Mouse (Mus musculus): ENCODE measurements around the gene Faim2. TPM values are rescaled to one million over a fixed set of nuclear protein-coding genes. Genes with fewer than 3 reads are reported as not detected.

Gene Faim2
- total RNA-seq, 1 experiment, result 0.89 TPM

- in situ Hi-C loops (cut with MboI; ENCODE audit: low sequenced_read_pairs in 2 of 2, unreplicated experiment in 2 of 2), result no loop called here
- TF ChIP-seq ZC3H11A (IDR thresholded peaks at IDR 0.05; ENCODE audit: borderline replicate concordance, low read depth, low read length) (peak; percentile 47; the same call in 1 of the 2 replicates), HCFC1 (IDR thresholded peaks at IDR 0.05; ENCODE audit: borderline replicate concordance, insufficient read depth, low read length) (no peak)
- peaks cover 3 to 7% of the 10 kb centered on the region in 2 experiments; a peak in 3 of 4 replicates for H3K4me1 ChIP-seq (ENCODE audit: control insufficient read depth in 2 of 2, insufficient read depth in 2 of 2, low read length in 2 of 2, poor library complexity in 1 of 2)
- H3K9ac ChIP-seq (ENCODE audit: insufficient read depth, low read depth, low read length, poor library complexity, severe bottlenecking), result no peak overlapping the region
- H3K9me3 ChIP-seq (ENCODE audit: control insufficient read depth, insufficient read depth, low read depth, low read length), result no peaks in the 10 kb centered on the region
- DNase-seq (ENCODE audit: low read depth, low spot score), result peak; percentile 83
- no peak overlapping the region for H3K4me3 ChIP-seq (ENCODE audit: insufficient read depth in 1 of 2, low read depth in 1 of 2, low read length in 2 of 2, poor library complexity in 1 of 2, severe bottlenecking in 1 of 2)
- no peak overlapping the region for H3K27ac ChIP-seq (ENCODE audit: insufficient read depth, low read depth, low read length, poor library complexity, severe bottlenecking)
- H3K36me3 ChIP-seq (ENCODE audit: control insufficient read depth, insufficient read depth, low read length, poor library complexity, severe bottlenecking), result no peaks in the 10 kb centered on the region
Measured at GRCm38 (mm10) chr15:99469067-99469466, 58.9 kb downstream of the Faim2 start.

GRCm38 (mm10) chr15:99463194-99463593, 64.8 kb downstream of the Faim2 start:
- Histone ChIP-seq H3K4me3 (ENCODE audit: insufficient read depth in 1 of 2, low read depth in 1 of 2, low read length in 2 of 2, poor library complexity in 1 of 2, severe bottlenecking in 1 of 2) (no peak overlapping the region), H3K9me3 (ENCODE audit: control insufficient read depth, insufficient read depth, low read depth, low read length) (no peaks in the 10 kb centered on the region), H3K27ac (ENCODE audit: insufficient read depth, low read depth, low read length, poor library complexity, severe bottlenecking) (no peak overlapping the region), H3K9ac (ENCODE audit: insufficient read depth, low read depth, low read length, poor library complexity, severe bottlenecking) (peak overlapping the region; percentile 16; the same call in 1 of the 2 replicates), H3K4me1 (ENCODE audit: control insufficient read depth in 2 of 2, insufficient read depth in 2 of 2, low read length in 2 of 2, poor library complexity in 1 of 2) (peaks cover 3 to 6% of the 10 kb centered on the region in 2 experiments; a peak in 3 of 4 replicates), H3K36me3 (ENCODE audit: control insufficient read depth, insufficient read depth, low read length, poor library complexity, severe bottlenecking) (no peaks in the 10 kb centered on the region)
- DNase-seq (ENCODE audit: low read depth, low spot score), result no peak
- TF ChIP-seq ZC3H11A (IDR thresholded peaks at IDR 0.05; ENCODE audit: borderline replicate concordance, low read depth, low read length), result no peak
- TF ChIP-seq CHD2 (IDR thresholded peaks at IDR 0.05; ENCODE audit: low read depth, low read length), result no peak
- TF ChIP-seq MAFK (IDR thresholded peaks at IDR 0.05; ENCODE audit: insufficient read depth, low read depth, low read length), result no peak
- in situ Hi-C loops (cut with MboI; ENCODE audit: low sequenced_read_pairs in 2 of 2, unreplicated experiment in 2 of 2), result no loop called here

GRCm38 (mm10) chr15:99457606-99458401, 70.2 kb downstream of the Faim2 start, which contains the start of gene Nckap5l:
TSS of gene Nckap5l (minus strand) at chr15:99457748.
- peak within 1 kb of the TSS; percentile 67 for H3K9ac ChIP-seq (ENCODE audit: insufficient read depth, low read depth, low read length, poor library complexity, severe bottlenecking)
- H3K4me3 ChIP-seq (ENCODE audit: insufficient read depth in 1 of 2, low read depth in 1 of 2, low read length in 2 of 2, poor library complexity in 1 of 2, severe bottlenecking in 1 of 2), result peak within 1 kb of the TSS; percentile 91 to 100
- peaks cover 2 to 17% of the 10 kb centered on the region in 2 experiments for H3K4me1 ChIP-seq (ENCODE audit: control insufficient read depth in 2 of 2, insufficient read depth in 2 of 2, low read length in 2 of 2, poor library complexity in 1 of 2)
- TF ChIP-seq ZC3H11A (IDR thresholded peaks at IDR 0.05; ENCODE audit: borderline replicate concordance, low read depth, low read length) (no peak), ZNF384 (IDR thresholded peaks at IDR 0.05; ENCODE audit: low read depth, low read length) (no peak), CHD2 (IDR thresholded peaks at IDR 0.05; ENCODE audit: low read depth, low read length) (no peak), HCFC1 (IDR thresholded peaks at IDR 0.05; ENCODE audit: borderline replicate concordance, insufficient read depth, low read length) (no peak), MAFK (IDR thresholded peaks at IDR 0.05; ENCODE audit: insufficient read depth, low read depth, low read length) (no peak)
- in situ Hi-C loops (cut with MboI; ENCODE audit: low sequenced_read_pairs in 2 of 2, unreplicated experiment in 2 of 2), result no loop called here
- peak within 1 kb of the TSS; percentile 29; the same call in 1 of the 2 replicates for H3K27ac ChIP-seq (ENCODE audit: insufficient read depth, low read depth, low read length, poor library complexity, severe bottlenecking)
- DNase-seq (ENCODE audit: low read depth, low spot score), result peak; percentile 91
- H3K36me3 ChIP-seq (ENCODE audit: control insufficient read depth, insufficient read depth, low read length, poor library complexity, severe bottlenecking), result no peaks in the 10 kb centered on the region
- H3K9me3 ChIP-seq (ENCODE audit: control insufficient read depth, insufficient read depth, low read depth, low read length), result no peaks in the 10 kb centered on the region

GRCm38 (mm10) chr15:99456963-99457605, 70.9 kb downstream of the Faim2 start:
- in situ Hi-C loops (cut with MboI; ENCODE audit: low sequenced_read_pairs in 2 of 2, unreplicated experiment in 2 of 2), result no loop called here
- Histone ChIP-seq H3K27ac (ENCODE audit: insufficient read depth, low read depth, low read length, poor library complexity, severe bottlenecking) (peak overlapping the region; percentile 29; the same call in 1 of the 2 replicates), H3K36me3 (ENCODE audit: control insufficient read depth, insufficient read depth, low read length, poor library complexity, severe bottlenecking) (no peaks in the 10 kb centered on the region), H3K4me3 (ENCODE audit: insufficient read depth in 1 of 2, low read depth in 1 of 2, low read length in 2 of 2, poor library complexity in 1 of 2, severe bottlenecking in 1 of 2) (peak overlapping the region; percentile 91 to 100), H3K9ac (ENCODE audit: insufficient read depth, low read depth, low read length, poor library complexity, severe bottlenecking) (peak overlapping the region; percentile 67), H3K4me1 (ENCODE audit: control insufficient read depth in 2 of 2, insufficient read depth in 2 of 2, low read length in 2 of 2, poor library complexity in 1 of 2) (peaks cover 2 to 17% of the 10 kb centered on the region in 2 experiments), H3K9me3 (ENCODE audit: control insufficient read depth, insufficient read depth, low read depth, low read length) (no peaks in the 10 kb centered on the region)
- DNase-seq (ENCODE audit: low read depth, low spot score), result peak; percentile 62
- no peak for TF ChIP-seq ZC3H11A (IDR thresholded peaks at IDR 0.05; ENCODE audit: borderline replicate concordance, low read depth, low read length)
- TF ChIP-seq ZNF384 (IDR thresholded peaks at IDR 0.05; ENCODE audit: low read depth, low read length), result no peak
- TF ChIP-seq CHD2 (IDR thresholded peaks at IDR 0.05; ENCODE audit: low read depth, low read length), result no peak
